ENCODE assay signal across 18 mouse cellular contexts in the genomic region with DNA sequence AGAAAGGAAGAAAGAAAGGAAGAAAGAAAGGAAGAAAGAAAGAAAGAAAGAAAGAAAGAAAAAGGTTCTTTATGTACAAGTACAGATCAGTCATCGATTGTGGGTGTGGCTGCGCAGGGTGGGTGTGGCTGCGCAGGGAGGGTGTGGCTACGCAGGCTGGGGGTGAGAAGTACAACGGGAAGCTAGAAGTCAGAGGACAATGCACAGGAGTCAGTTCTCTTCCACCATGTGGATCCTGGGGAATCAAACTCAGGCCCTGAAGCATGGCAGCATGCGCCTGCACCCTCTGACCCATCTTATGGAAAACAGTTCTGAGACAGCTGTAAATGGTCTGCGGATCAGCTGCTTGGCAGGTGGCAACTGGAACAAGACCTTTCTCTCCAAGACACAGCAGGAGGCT. TPM values are rescaled to one million over a fixed set of nuclear protein-coding genes. Genes with fewer than 3 reads are reported as not detected.
DNase-seq lines count a peak whose midpoint lies in the region; ATAC-seq and TF ChIP-seq lines count a peak whose summit lies in the region.
"Had no signal": no experiment of that assay in that cellular context is flagged by ENCODE, and none has a peak within 500 bp of the region (broad histone marks: within the 10 kb centered on the region; RNA-seq: fewer than 3 reads in every experiment).

No protein-coding gene starts in this region.

- H3K27ac ChIP-seq in forebrain, embryonic 10.5 days: peak overlapping the region; percentile 35; the same call in 1 of the 2 replicates
- H3K27ac ChIP-seq in forebrain, postnatal 0 days (ENCODE audit: low read depth, low read length): no peak overlapping the region
- H3K27ac ChIP-seq in ES-Bruce4 (ENCODE audit: insufficient read depth, low read length): no peak overlapping the region
- no peak overlapping the region for H3K27ac ChIP-seq in liver, embryonic 16.5 days (ENCODE audit: low read length)
- H3K27ac ChIP-seq: forebrain, embryonic 15.5 days; heart, embryonic 13.5 days had no signal

- no peak for ATAC-seq in forebrain, postnatal 0 days
- ATAC-seq in liver, embryonic 16.5 days (ENCODE audit: low read depth): peak; percentile 74
- ATAC-seq: activated CD4-positive, CD25-positive, alpha-beta regulatory T cell, adult 4 months; forebrain, embryonic 15.5 days had no signal

- no peaks in the 10 kb centered on the region for H3K36me3 ChIP-seq in forebrain, embryonic 10.5 days (replicated peaks)
- H3K36me3 ChIP-seq in forebrain, postnatal 0 days (ENCODE audit: insufficient read depth): no peaks in the 10 kb centered on the region
- H3K36me3 ChIP-seq in ES-Bruce4 (ENCODE audit: control insufficient read depth, insufficient read depth, low read length, poor library complexity, severe bottlenecking): no peaks in the 10 kb centered on the region
- no peaks in the 10 kb centered on the region for H3K36me3 ChIP-seq in liver, embryonic 16.5 days (ENCODE audit: control insufficient read depth, insufficient read depth)
- H3K36me3 ChIP-seq: forebrain, embryonic 15.5 days; heart, embryonic 13.5 days had no signal

- H3K4me1 ChIP-seq in forebrain, embryonic 10.5 days: peaks cover 36% of the 10 kb centered on the region
- H3K4me1 ChIP-seq in forebrain, postnatal 0 days (ENCODE audit: insufficient read depth): no peaks in the 10 kb centered on the region
- no peaks in the 10 kb centered on the region for H3K4me1 ChIP-seq in ES-Bruce4 (ENCODE audit: control insufficient read depth, insufficient read depth, low read length)
- peaks cover 28% of the 10 kb centered on the region for H3K4me1 ChIP-seq in liver, embryonic 16.5 days (ENCODE audit: control insufficient read depth, low read depth, low read length)

- peak; percentile 40 for TF ChIP-seq POLR2A in ES-Bruce4 (IDR thresholded peaks at IDR 0.05; ENCODE audit: insufficient read depth, low read length)

- no peak overlapping the region for H3K4me3 ChIP-seq in forebrain, embryonic 10.5 days
- no peak overlapping the region for H3K4me3 ChIP-seq in forebrain, postnatal 0 days (ENCODE audit: low read depth, low read length)
- peak overlapping the region; percentile 3; the same call in 1 of the 2 replicates for H3K4me3 ChIP-seq in ES-Bruce4 (ENCODE audit: low read depth, low read length)
- H3K4me3 ChIP-seq in liver, embryonic 16.5 days (ENCODE audit: low read depth, low read length): no peak overlapping the region
- H3K4me3 ChIP-seq: forebrain, embryonic 15.5 days; heart, embryonic 13.5 days had no signal

- peaks cover 9% of the 10 kb centered on the region; the same call in 1 of the 2 replicates for H3K27me3 ChIP-seq in forebrain, embryonic 10.5 days (ENCODE audit: poor library complexity, severe bottlenecking)
- H3K27me3 ChIP-seq in forebrain, postnatal 0 days (ENCODE audit: insufficient read depth, low read length): no peaks in the 10 kb centered on the region
- no peaks in the 10 kb centered on the region for H3K27me3 ChIP-seq in ES-Bruce4 (ENCODE audit: control insufficient read depth, insufficient read depth, low read length, poor library complexity, severe bottlenecking)
- H3K27me3 ChIP-seq in liver, embryonic 16.5 days (ENCODE audit: control insufficient read depth, insufficient read depth, low read depth, low read length): no peaks in the 10 kb centered on the region
- H3K27me3 ChIP-seq: forebrain, embryonic 15.5 days had no signal

- TF ChIP-seq EP300 in ES-Bruce4 (IDR thresholded peaks at IDR 0.05; ENCODE audit: insufficient read depth, low read depth, low read length): no peak

- H3K4me2 ChIP-seq in forebrain, postnatal 0 days (ENCODE audit: low read depth): no peak overlapping the region
- H3K4me2 ChIP-seq in liver, embryonic 16.5 days (ENCODE audit: low read depth, low read length): 0 out of 2 replicates have a peak overlapping the region, but pooled peaks have one; percentile 17
- H3K4me2 ChIP-seq: forebrain, embryonic 15.5 days; heart, embryonic 13.5 days had no signal

- no peak for TF ChIP-seq CTCF in forebrain, postnatal 0 days (IDR thresholded peaks at IDR 0.05; ENCODE audit: low read depth)
- no peak for TF ChIP-seq CTCF in ES-Bruce4 (IDR thresholded peaks at IDR 0.05; ENCODE audit: low read depth, low read length)

- no peaks in the 10 kb centered on the region for H3K9me3 ChIP-seq in forebrain, embryonic 10.5 days
- H3K9me3 ChIP-seq in forebrain, postnatal 0 days (ENCODE audit: low read length): no peaks in the 10 kb centered on the region
- 0 out of 2 replicates have a peak, but pooled peaks cover 3% of the 10 kb centered on the region for H3K9me3 ChIP-seq in ES-Bruce4 (replicated peaks; ENCODE audit: control insufficient read depth, insufficient read depth, low read length, poor library complexity, severe bottlenecking)
- no peaks in the 10 kb centered on the region for H3K9me3 ChIP-seq in liver, embryonic 16.5 days (replicated peaks; ENCODE audit: control insufficient read depth, low read length)
- H3K9me3 ChIP-seq: forebrain, embryonic 15.5 days; heart, embryonic 13.5 days had no signal

- WGBS in forebrain, embryonic 10.5 days: 63% methylated on average over 7 of the region's 7 CpGs
- WGBS in forebrain, postnatal 0 days: 68% methylated on average over 7 of the region's 7 CpGs
- 39% methylated on average over 7 of the region's 7 CpGs for WGBS in liver, embryonic 16.5 days (ENCODE audit: insufficient replicate concordance)

- no peak overlapping the region for H3K9ac ChIP-seq in forebrain, postnatal 0 days
- H3K9ac ChIP-seq in ES-Bruce4 (ENCODE audit: low read depth, poor library complexity, severe bottlenecking): no peak overlapping the region
- no peak overlapping the region for H3K9ac ChIP-seq in liver, embryonic 16.5 days (ENCODE audit: low read depth, low read length)
- H3K9ac ChIP-seq: forebrain, embryonic 15.5 days; heart, embryonic 13.5 days had no signal

- no peak for DNase-seq in forebrain, embryonic 10.5 days (ENCODE audit: extremely low spot score, low spot score)
- DNase-seq in forebrain, postnatal 0 days: no peak
- DNase-seq in c-Kit-positive CD71-positive TER-119-negative erythroid progenitor cells, embryonic 14.5 days (ENCODE audit: low read depth): peak; percentile 51
- no peak for DNase-seq in thymus, postnatal 0 days (ENCODE audit: low spot score)
- DNase-seq in kidney, postnatal 4 days: no peak
- no peak for DNase-seq in B cell, adult 2 months
- DNase-seq: adrenal gland, postnatal 25 days; cerebellum, postnatal 10 days; heart, postnatal 4 days; left cerebral cortex, postnatal 4 days; lung, adult 2 months; lung, postnatal 36 days; midbrain, embryonic 14.5 days had no signal

RNA-seq across cellular contexts. Expression of a gene that starts 9.8 kb away (rescaled TPM):
- polyA plus RNA-seq in forebrain, embryonic 10.5 days (2016; fragmentation: Nextera tagmentation; extraction: Ambion mirVana): 69.1 and 69.8 TPM in 2 replicates
- total RNA-seq in forebrain, postnatal 0 days (2014; rRNA removed): 40.0 and 41.6 TPM in 2 replicates
- polyA plus RNA-seq in forebrain, postnatal 0 days (2015; fragmentation: Nextera tagmentation; extraction: Ambion mirVana): 69.0 and 84.8 TPM in 2 replicates
- polyA plus RNA-seq in ES-Bruce4 (2011; ENCODE audit: insufficient read depth, insufficient read length, low read depth, missing spikeins): 26.4 and 28.1 TPM in 2 replicates
- polyA plus RNA-seq in liver, embryonic 16.5 days (2015; fragmentation: Nextera tagmentation; extraction: Ambion mirVana): 10.4 TPM in 2 replicates
- 34.3 and 35.0 TPM in 2 replicates for polyA plus RNA-seq in thymus, postnatal 0 days (2015; fragmentation: Nextera tagmentation; extraction: Ambion mirVana)
